Mouse (Mus musculus): ENCODE results near the gene Kcnh1. TPM values are rescaled to one million over a fixed set of nuclear protein-coding genes. Genes with fewer than 3 reads are reported as not detected.
A peak's percentile ranks its signal among the peaks of the same experiment; 100 is the strongest.

The Kcnh1 gene
- polyA plus RNA-seq, 1 experiment from 2014 or later, result 1.3 TPM

DNA sequence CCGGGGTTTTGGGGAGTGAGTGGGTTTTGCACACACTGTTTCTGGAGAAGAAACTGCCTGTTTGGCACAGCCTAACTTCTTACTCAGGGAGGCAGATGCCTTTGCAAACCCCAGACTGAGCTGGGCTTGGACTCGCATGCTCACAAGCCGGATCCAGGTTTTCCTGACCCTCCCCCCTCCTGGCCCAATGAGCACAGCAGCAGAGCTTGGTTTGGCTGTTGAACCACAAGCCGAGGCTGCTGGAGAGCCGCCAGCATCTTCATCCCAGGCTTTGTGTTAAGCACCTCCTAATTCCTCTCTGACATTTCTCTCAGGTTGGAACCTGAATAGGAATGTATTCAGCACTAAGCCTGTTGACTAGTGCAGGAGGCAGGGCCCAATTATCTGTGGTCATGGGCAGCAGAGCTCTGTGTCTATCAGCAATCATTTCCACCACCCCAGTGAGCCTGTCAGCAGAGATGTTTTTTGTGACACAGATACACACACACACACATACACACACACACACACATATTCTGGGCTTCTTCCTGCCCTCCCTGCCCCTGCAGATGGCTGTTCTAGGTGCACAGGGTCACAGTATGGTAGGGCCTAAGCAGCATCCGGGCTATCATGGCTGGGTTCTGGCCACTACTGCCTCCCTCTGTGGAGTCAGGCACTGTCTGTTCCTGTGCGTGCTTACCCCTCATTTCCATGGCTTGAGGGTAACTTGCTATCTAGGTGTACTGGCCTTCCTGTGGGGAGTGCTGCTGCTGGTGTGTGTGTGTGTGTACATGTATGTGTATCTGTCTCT, 254.3 kb downstream of the Kcnh1 start:
- no peak overlapping the region for H3K27ac ChIP-seq
- H3K36me3 ChIP-seq (ENCODE audit: insufficient read depth, low read length), result no peaks in the 10 kb centered on the region
- TF ChIP-seq CTCF (IDR thresholded peaks at IDR 0.05; ENCODE audit: low read depth), result no peak
- no peak overlapping the region for H3K4me3 ChIP-seq (replicated peaks; ENCODE audit: low read depth, low read length)
- WGBS, result 46% methylated on average over 7 of the region's 7 CpGs
- H3K27me3 ChIP-seq (ENCODE audit: insufficient read depth, low read length), result no peaks in the 10 kb centered on the region
- no peaks in the 10 kb centered on the region for H3K4me1 ChIP-seq (replicated peaks; ENCODE audit: insufficient read depth, low read length)
- no peak overlapping the region for H3K4me2 ChIP-seq (ENCODE audit: low read length)
- no peaks in the 10 kb centered on the region for H3K9me3 ChIP-seq (replicated peaks; ENCODE audit: low read length)
- ATAC-seq (replicated peaks; ENCODE audit: low FRiP score, low read depth) (no peak), DNase-seq (ENCODE audit: low spot score) (peak; percentile 51)
- no peak overlapping the region for H3K9ac ChIP-seq (ENCODE audit: low read depth, low read length)

GRCm38 (mm10) chr1:192446158-192446557, 255.6 kb downstream of the Kcnh1 start:
- Histone ChIP-seq H3K4me3 (replicated peaks; ENCODE audit: low read depth, low read length) (no peak overlapping the region), H3K4me2 (ENCODE audit: low read length) (no peak overlapping the region), H3K27ac (no peak overlapping the region), H3K9me3 (replicated peaks; ENCODE audit: low read length) (no peaks in the 10 kb centered on the region), H3K27me3 (ENCODE audit: insufficient read depth, low read length) (no peaks in the 10 kb centered on the region), H3K36me3 (ENCODE audit: insufficient read depth, low read length) (no peaks in the 10 kb centered on the region), H3K9ac (ENCODE audit: low read depth, low read length) (no peak overlapping the region), H3K4me1 (replicated peaks; ENCODE audit: insufficient read depth, low read length) (no peaks in the 10 kb centered on the region)
- TF ChIP-seq CTCF (IDR thresholded peaks at IDR 0.05; ENCODE audit: low read depth), result no peak
- WGBS, result 35% methylated on average over 5 of the region's 5 CpGs
- ATAC-seq (replicated peaks; ENCODE audit: low FRiP score, low read depth) (no peak; the same call in 1 of the 2 replicates), DNase-seq (ENCODE audit: low spot score) (peak; percentile 72)

DNA sequence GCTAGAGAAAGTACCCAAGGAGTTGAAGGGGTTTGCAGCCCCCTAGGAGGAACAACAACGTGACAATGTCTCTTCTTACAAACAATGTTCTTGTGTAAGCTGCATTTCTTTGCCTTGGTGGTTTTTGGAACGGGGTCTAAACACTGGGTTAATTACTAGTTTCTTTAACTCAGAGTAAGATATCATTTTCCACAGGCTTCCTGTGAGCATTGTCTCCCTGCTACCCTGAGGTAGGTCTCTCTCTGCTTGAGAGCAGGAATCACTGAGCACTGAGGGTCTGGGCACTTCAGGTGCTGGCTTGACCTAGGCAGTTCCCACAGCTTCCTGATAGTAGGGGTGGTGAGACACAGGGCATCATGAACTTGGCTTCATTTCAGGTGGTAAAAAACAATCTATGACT, 257.1 kb downstream of the Kcnh1 start:
- Histone ChIP-seq H3K4me2 (ENCODE audit: low read length) (no peak overlapping the region), H3K9me3 (replicated peaks; ENCODE audit: low read length) (no peaks in the 10 kb centered on the region), H3K4me1 (replicated peaks; ENCODE audit: insufficient read depth, low read length) (no peaks in the 10 kb centered on the region), H3K4me3 (replicated peaks; ENCODE audit: low read depth, low read length) (no peak overlapping the region), H3K36me3 (ENCODE audit: insufficient read depth, low read length) (no peaks in the 10 kb centered on the region), H3K27me3 (ENCODE audit: insufficient read depth, low read length) (no peaks in the 10 kb centered on the region), H3K27ac (no peak overlapping the region), H3K9ac (ENCODE audit: low read depth, low read length) (no peak overlapping the region)
- TF ChIP-seq CTCF (IDR thresholded peaks at IDR 0.05; ENCODE audit: low read depth), result no peak
- DNase-seq (ENCODE audit: low spot score), result no peak
- WGBS, result 66% methylated on average over 2 of the region's 2 CpGs
- ATAC-seq (replicated peaks; ENCODE audit: low FRiP score, low read depth), result no peak

DNA sequence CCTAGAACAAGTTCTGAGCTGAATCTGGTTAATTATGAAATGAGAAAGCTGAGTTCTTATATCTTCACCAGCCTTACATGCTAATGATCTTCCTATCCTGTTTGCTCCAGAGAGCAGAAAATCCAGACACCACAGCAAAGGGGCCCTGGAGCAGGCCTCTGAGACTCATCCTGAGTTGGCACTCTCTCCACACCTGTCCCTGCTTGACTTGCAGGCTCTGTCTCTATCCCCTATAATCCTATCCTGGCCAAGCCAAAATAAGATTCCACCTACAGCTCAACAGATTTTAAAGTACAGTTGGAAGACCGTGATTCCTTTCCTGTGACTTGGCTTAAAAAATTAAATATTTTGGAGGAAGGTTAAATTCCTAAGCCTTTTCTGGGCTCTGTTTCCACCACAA, 257.9 kb downstream of the Kcnh1 start:
- Histone ChIP-seq H3K4me3 (replicated peaks; ENCODE audit: low read depth, low read length) (no peak overlapping the region), H3K36me3 (ENCODE audit: insufficient read depth, low read length) (no peaks in the 10 kb centered on the region), H3K4me2 (ENCODE audit: low read length) (no peak overlapping the region), H3K27ac (no peak overlapping the region), H3K9ac (ENCODE audit: low read depth, low read length) (no peak overlapping the region), H3K4me1 (replicated peaks; ENCODE audit: insufficient read depth, low read length) (no peaks in the 10 kb centered on the region), H3K27me3 (ENCODE audit: insufficient read depth, low read length) (no peaks in the 10 kb centered on the region), H3K9me3 (replicated peaks; ENCODE audit: low read length) (no peaks in the 10 kb centered on the region)
- no peak for TF ChIP-seq CTCF (IDR thresholded peaks at IDR 0.05; ENCODE audit: low read depth)
- WGBS, result 95% methylated on average over 1 of the region's 1 CpGs
- no peak for DNase-seq (ENCODE audit: low spot score)
- no peak for ATAC-seq (replicated peaks; ENCODE audit: low FRiP score, low read depth)

GRCm38 (mm10) chr1:192449572-192450351, 259.2 kb downstream of the Kcnh1 start:
- no peaks in the 10 kb centered on the region for H3K9me3 ChIP-seq (replicated peaks; ENCODE audit: low read length)
- ATAC-seq (replicated peaks; ENCODE audit: low FRiP score, low read depth) (no peak), DNase-seq (ENCODE audit: low spot score) (no peak)
- 60% methylated on average over 4 of the region's 4 CpGs for WGBS
- H3K36me3 ChIP-seq (ENCODE audit: insufficient read depth, low read length), result no peaks in the 10 kb centered on the region
- no peaks in the 10 kb centered on the region for H3K4me1 ChIP-seq (replicated peaks; ENCODE audit: insufficient read depth, low read length)
- TF ChIP-seq CTCF (IDR thresholded peaks at IDR 0.05; ENCODE audit: low read depth), result no peak
- H3K27ac ChIP-seq, result no peak overlapping the region
- H3K4me2 ChIP-seq (ENCODE audit: low read length), result no peak overlapping the region
- no peaks in the 10 kb centered on the region for H3K27me3 ChIP-seq (ENCODE audit: insufficient read depth, low read length)
- no peak overlapping the region for H3K9ac ChIP-seq (ENCODE audit: low read depth, low read length)
- H3K4me3 ChIP-seq (replicated peaks; ENCODE audit: low read depth, low read length), result no peak overlapping the region

DNA sequence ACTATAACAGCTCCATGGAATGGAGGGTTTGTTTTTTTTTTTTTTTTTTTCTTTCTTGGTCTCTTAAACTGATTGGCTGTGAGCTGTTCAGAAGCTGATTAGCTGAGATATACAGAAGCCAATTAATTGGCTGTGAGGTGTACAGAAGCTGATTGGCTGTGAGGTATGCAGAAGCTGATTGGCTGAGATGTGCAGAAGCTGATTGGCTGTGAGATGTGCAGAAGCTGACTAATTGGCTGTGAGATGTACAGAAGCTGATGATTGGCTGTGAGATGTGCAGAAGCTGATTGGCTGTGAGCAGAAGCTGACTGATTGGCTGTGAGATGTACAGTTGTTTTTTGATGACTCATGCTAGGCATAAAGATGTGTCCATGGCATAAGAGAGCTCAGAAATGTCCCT, 259.9 kb downstream of the Kcnh1 start:
- H3K4me2 ChIP-seq (ENCODE audit: low read length), result no peak overlapping the region
- H3K27me3 ChIP-seq (ENCODE audit: insufficient read depth, low read length), result no peaks in the 10 kb centered on the region
- no peaks in the 10 kb centered on the region for H3K9me3 ChIP-seq (replicated peaks; ENCODE audit: low read length)
- no peak overlapping the region for H3K27ac ChIP-seq
- DNase-seq (ENCODE audit: low spot score) (no peak), ATAC-seq (replicated peaks; ENCODE audit: low FRiP score, low read depth) (no peak)
- TF ChIP-seq CTCF (IDR thresholded peaks at IDR 0.05; ENCODE audit: low read depth), result no peak
- H3K36me3 ChIP-seq (ENCODE audit: insufficient read depth, low read length), result no peaks in the 10 kb centered on the region
- H3K4me1 ChIP-seq (replicated peaks; ENCODE audit: insufficient read depth, low read length), result no peaks in the 10 kb centered on the region
- no peak overlapping the region for H3K4me3 ChIP-seq (replicated peaks; ENCODE audit: low read depth, low read length)
- no peak overlapping the region for H3K9ac ChIP-seq (ENCODE audit: low read depth, low read length)

All from kidney, postnatal 0 days (tissue).